Mouse (Mus musculus) E14TG2a.4 (cell line): ENCODE data around the gene Nudt13.

Source experiments
- CTCF ChIP-seq: conservative IDR thresholded peaks from 2 replicates; pipeline ENCODE4 v1.5.1; 2014; ENCODE audit warnings: low read length
- POU5F1 ChIP-seq: IDR thresholded peaks from 2 replicates; pipeline ENCODE4 v1.6.1; 2014; ENCODE audit warnings: low read length, borderline replicate concordance

DNA sequence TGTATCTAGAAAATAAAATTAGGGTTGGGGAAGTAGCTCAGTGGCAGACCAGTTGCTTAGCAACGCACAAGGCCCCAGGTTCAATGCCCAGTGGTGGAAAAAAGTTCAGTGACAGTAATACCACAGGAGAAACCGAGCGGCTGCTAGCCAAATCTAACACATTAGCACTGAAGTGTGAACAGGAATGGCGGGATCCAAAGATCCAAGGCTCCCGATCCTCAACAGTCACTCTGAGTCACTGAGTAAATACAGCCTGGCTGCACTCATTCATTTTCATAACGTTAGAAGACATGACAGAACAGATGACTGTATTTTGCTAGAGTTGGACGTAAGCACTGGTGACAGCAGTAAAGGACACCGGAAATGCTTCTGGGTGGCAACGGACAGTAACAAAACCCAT lies 51.4 kb downstream of the Nudt13 start:
- TF ChIP-seq CTCF, result no peak
- TF ChIP-seq POU5F1, result no peak
